Mouse (Mus musculus): ENCODE measurements around the gene Lrmda.

The Lrmda gene

GRCm38 (mm10) chr14:22255458-22255857 lies 235.9 kb downstream of the Lrmda start:
- DNase-seq (ENCODE audit: low spot score), result no peak

DNA sequence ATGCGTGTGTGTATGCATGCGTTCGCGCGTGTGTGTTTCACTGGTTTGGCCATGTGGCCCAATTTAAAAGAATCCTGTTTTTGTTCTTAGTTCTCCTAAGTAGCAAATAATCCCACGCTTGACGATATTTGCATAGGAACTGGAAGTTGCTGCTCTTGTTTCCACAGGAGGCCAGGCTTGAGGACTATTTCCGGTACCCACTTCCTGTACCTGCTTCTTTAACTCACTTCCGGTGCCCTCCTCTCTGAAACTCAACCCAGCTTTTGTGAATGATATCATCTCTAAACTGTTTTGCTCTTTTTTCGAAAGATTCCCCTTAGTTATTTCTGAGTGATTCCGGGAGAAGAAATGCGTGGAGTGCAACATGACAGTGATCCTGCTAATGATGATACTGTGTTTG lies 236.8 kb downstream of the Lrmda start:
- no peak for DNase-seq (ENCODE audit: low spot score)

DNA sequence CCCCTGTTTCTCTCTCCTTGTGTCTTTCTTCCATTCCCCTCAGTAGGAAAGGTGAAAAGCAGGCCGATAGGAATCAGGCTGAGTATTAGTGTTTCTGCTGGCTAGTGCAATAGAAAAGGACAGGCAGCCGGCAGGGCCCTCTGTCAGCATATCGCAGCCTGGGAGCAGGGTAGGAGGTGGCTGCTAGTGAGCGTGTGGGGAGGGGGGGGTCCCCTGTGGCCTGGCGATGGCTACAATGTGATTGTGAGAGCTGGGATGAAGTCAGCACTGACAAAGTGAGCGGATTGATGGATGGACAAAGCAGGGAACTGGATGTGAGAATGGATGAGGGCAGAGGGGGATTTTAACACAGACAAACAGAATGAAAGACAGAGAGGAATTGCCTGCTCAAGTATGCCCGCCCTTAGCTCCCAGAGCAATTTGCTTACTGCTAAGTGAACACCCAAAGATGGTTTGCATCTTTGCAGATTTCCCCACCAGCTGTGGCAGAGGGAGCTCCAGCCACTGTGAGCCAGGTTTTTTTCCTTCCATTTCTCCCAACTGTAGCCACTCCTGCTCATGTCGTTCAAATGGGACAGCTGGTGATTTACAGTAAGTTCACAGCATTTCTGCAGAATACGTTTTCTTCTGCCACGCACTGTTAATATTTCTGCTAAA lies 240.0 kb downstream of the Lrmda start:
- no peak for DNase-seq (ENCODE audit: low spot score)

- no peak for DNase-seq (ENCODE audit: low spot score)
Measured at GRCm38 (mm10) chr14:22260033-22260419, 240.5 kb downstream of the Lrmda start.

DNA sequence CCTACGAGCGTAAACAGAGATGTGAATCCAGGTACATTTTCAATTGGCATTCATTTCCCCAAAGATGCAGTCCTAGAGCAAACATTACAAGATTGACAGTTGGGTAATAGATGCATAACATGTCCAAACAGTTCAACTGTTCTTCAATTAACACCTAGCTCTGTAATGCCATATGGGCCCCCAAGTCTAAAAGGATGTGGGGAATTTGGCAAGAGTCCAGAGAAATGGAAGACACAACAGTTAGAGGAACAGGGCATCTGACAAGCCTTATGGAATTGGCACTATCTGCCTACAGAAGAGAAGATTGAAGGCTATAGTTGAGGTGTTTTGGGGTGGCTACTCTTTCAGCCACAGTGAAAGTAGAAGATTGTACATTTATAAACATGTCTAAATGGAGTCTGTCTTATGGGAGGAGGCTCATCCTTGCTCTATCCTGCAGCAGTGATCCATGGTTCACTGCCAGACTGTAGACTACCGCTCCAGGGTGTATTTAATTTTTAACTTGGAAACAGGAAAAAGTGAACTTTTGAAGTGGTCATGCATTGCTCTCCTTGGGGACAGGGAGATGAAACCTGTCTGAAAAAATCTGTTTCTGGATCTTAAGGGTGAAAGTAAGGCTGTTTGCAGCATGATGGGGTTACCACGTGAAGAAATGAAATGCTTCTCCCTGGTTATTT lies 245.9 kb downstream of the Lrmda start:
- no peak for DNase-seq (ENCODE audit: low spot score)

GRCm38 (mm10) chr14:22269812-22270211 lies 250.3 kb downstream of the Lrmda start:
- DNase-seq (ENCODE audit: low spot score), result no peak

DNA sequence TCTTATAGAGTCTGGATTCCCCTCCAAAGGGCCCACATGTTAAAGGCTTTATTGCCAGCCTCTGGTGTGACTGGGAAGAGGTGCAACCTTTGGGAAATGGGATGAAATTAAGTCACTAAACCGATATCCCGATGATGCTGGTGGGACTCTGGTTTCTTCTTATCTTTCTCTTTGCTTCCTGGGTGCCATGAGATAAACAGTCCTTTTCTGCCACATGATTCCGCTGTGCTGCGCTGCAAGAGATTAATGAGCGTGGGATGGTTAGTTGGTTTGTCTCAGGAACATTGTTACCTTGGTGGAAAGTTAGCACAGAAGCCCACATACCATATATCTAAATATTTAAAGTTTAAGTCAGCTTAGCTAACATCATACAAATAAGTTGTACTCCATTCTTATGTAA lies 258.5 kb downstream of the Lrmda start:
- DNase-seq (ENCODE audit: low spot score), result no peak

DNA sequence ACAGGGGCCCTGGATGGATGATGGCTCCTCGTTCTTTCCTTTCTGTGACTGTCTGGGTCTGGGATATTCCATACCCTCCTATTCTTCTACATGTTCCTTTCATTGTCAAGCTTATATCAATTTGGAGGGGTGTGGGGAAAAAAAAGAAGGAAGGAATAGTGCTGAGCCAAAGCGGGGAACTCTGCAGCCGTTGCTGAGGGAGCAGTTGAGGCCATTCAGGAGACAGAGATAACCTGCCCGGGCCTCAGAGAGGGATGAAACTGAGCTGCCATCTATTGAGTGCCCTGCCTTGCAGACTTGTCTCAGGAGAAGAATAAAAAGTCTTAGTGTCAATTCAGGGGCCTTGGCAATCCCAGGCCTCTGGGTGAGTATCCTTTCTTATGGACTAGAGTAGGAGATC lies 260.1 kb downstream of the Lrmda start:
- no peak for DNase-seq (ENCODE audit: low spot score)

GRCm38 (mm10) chr14:22281630-22282029 lies 262.1 kb downstream of the Lrmda start:
- DNase-seq (ENCODE audit: low spot score), result no peak

DNA sequence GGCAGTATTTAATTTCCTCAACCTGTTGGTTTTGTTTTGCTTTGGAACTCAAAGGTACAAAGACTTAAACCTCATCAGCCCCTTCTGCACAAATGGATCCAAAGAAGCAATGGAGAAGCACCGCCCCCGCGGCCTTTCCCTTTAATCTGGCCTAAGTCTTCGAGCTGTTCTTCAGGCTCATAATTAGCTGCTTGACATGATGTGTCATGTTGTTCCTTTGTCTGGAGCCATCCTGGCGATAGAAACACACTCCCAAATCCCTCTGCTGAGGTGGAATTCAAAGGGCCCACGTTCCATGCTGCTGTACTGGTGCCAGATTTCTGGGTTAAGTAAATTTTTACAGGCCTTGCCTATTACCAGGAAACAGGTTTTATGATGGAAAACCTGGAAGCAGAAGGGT lies 263.3 kb downstream of the Lrmda start:
- no peak for DNase-seq (ENCODE audit: low spot score)

GRCm38 (mm10) chr14:22283722-22284121 lies 264.2 kb downstream of the Lrmda start:
- DNase-seq (ENCODE audit: low spot score), result no peak

GRCm38 (mm10) chr14:22284823-22285517 lies 265.5 kb downstream of the Lrmda start:
- no peak for DNase-seq (ENCODE audit: low spot score)

- DNase-seq (ENCODE audit: low spot score), result no peak
Measured at GRCm38 (mm10) chr14:22285826-22286225, 266.3 kb downstream of the Lrmda start.

GRCm38 (mm10) chr14:22288179-22288578 lies 268.7 kb downstream of the Lrmda start:
- no peak for DNase-seq (ENCODE audit: low spot score)

GRCm38 (mm10) chr14:22289380-22289922 lies 269.9 kb downstream of the Lrmda start:
- DNase-seq (ENCODE audit: low spot score), result no peak

GRCm38 (mm10) chr14:22294371-22294770 lies 274.9 kb downstream of the Lrmda start:
- no peak for DNase-seq (ENCODE audit: low spot score)

DNA sequence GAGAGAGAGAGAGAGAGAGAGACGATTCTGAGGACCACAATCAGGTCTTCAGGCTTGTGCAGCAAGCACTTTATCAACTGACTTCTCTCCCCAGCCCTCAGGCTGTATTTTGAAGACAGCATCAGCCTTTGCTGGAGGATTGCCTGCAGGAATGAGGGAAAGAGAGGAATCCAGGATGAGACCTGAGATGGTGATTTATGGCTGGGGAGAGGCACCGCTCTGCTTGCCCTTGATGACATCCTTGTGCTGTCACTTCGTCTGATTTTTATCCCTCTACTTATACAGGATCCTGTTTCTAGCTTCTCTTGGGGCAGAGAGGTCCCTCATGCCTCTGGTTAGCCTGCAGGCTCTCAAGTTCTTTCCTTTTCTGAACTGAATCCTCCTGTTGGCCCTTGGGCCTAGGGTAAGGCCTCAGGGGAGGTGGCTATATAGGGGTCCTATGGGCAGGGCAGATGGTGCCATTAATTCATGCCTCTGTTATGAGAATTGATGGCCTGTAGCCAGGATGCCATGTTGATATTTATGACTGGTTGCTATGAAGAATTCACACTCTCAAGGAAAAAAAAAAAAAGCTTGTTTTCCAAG lies 277.2 kb downstream of the Lrmda start:
- no peak for DNase-seq (ENCODE audit: low spot score)

- no peak for DNase-seq (ENCODE audit: low spot score)
Measured at GRCm38 (mm10) chr14:22306759-22307158, 287.2 kb downstream of the Lrmda start.

- DNase-seq (ENCODE audit: low spot score), result no peak
Measured at GRCm38 (mm10) chr14:22308059-22308458, 288.5 kb downstream of the Lrmda start.

DNA sequence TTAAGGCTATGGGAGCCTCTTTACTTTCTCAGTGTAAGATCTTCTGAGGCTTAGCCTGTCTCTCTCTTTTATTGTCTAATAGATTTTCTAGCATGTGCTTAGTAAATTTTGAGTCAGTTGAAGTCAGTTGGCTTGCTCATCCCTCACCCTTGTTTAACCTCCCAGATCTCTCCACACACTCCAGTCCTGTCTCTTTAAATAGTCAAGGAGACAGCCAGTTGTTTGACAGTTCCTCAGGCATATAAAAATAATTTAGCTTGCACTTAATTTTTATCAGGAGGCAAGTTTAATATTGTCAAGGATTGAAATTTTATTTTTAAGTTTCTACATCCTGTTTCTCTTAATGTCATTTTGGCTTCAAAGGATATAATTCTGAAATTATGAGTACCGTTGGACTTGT lies 303.5 kb downstream of the Lrmda start:
- DNase-seq (ENCODE audit: low spot score), result no peak

DNA sequence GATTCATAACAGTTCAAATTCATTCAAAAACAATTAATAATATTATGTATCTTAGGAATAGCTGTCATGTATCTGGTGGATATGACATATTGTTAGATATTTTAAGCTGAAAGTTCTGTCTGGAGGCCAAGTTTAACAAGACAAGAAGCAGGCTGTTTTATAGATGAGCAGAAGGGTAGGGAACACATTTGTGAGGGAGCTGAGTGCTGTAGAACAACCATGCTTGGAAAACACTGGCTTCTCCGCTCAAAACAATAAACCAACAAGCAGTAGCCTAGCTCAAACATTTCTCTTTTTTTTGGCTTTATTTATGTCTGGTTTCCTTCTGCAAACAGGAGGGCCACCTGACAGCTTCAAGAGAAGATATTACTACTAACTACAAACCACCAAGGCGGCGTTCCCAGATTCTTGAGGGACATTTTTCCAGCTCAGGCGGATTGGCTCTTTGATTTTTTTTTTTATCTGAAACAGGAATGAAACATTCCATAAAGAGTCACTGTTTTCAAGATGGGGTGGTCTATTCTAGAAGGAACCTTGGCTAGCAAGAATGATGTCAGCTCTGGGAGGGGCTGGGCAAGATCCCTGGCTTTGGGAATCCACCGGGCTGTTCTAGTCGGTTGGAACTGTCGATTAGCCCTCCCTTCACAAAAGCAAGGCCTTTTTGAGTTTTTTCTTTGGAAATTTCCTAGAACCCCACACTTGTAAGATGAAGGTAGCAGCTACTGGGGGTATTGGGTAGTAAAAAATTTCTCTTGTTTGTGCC lies 304.2 kb downstream of the Lrmda start:
- DNase-seq (ENCODE audit: low spot score), result no peak

All from urinary bladder, postnatal 10 days (tissue).